ENCODE assay signal across 9 mouse cellular contexts in genomic region chr8:4656536-4656935, GRCm38 (mm10). TPM values are rescaled to one million over a fixed set of nuclear protein-coding genes. Genes with fewer than 3 reads are reported as not detected.
DNase-seq lines count a peak whose midpoint lies in the region; ATAC-seq and TF ChIP-seq lines count a peak whose summit lies in the region.
"Had no signal": no experiment of that assay in that cellular context is flagged by ENCODE, and none has a peak within 500 bp of the region (broad histone marks: within the 10 kb centered on the region; RNA-seq: fewer than 3 reads in every experiment).

No protein-coding gene starts in this region.

- no peak overlapping the region for H3K4me3 ChIP-seq in left cerebral cortex, adult 2 months
- no peak overlapping the region for H3K4me3 ChIP-seq in liver, postnatal 0 days (ENCODE audit: low read depth, low read length)
- H3K4me3 ChIP-seq: embryonic facial prominence, embryonic 15.5 days; liver, embryonic 15.5 days had no signal

- no peaks in the 10 kb centered on the region for H3K9me3 ChIP-seq in liver, postnatal 0 days (ENCODE audit: low read length)
- H3K9me3 ChIP-seq: embryonic facial prominence, embryonic 15.5 days; liver, embryonic 15.5 days had no signal

- TF ChIP-seq CTCF in left cerebral cortex, adult 2 months (IDR thresholded peaks at IDR 0.05), result no peak
- TF ChIP-seq CTCF in liver, postnatal 0 days (IDR thresholded peaks at IDR 0.05; ENCODE audit: low read depth), result no peak

- intact Hi-C loops in left cerebral cortex, adult 2 months (cut with DNase I), result no loop called here

- WGBS in liver, postnatal 0 days (ENCODE audit: insufficient replicate concordance), result 86% methylated on average over 7 of the region's 7 CpGs

- no peak for ATAC-seq in liver, postnatal 0 days
- no peak for ATAC-seq in cerebellum, adult (ENCODE audit: insufficient number of reproducible peaks, low FRiP score, low TSS enrichment)

- H3K27ac ChIP-seq in left cerebral cortex, adult 2 months, result no peak overlapping the region
- no peak overlapping the region for H3K27ac ChIP-seq in liver, postnatal 0 days (ENCODE audit: low read depth)
- H3K27ac ChIP-seq: embryonic facial prominence, embryonic 15.5 days; liver, embryonic 15.5 days had no signal

- no peaks in the 10 kb centered on the region for H3K36me3 ChIP-seq in liver, postnatal 0 days (replicated peaks; ENCODE audit: insufficient read depth, low read length)
- H3K36me3 ChIP-seq: embryonic facial prominence, embryonic 15.5 days; liver, embryonic 15.5 days had no signal

- no peaks in the 10 kb centered on the region for H3K4me1 ChIP-seq in liver, postnatal 0 days (ENCODE audit: insufficient read depth)
- H3K4me1 ChIP-seq: embryonic facial prominence, embryonic 15.5 days; liver, embryonic 15.5 days had no signal

- no peak overlapping the region for H3K4me2 ChIP-seq in liver, postnatal 0 days (ENCODE audit: low read depth, low read length)
- H3K4me2 ChIP-seq: embryonic facial prominence, embryonic 15.5 days; liver, embryonic 15.5 days had no signal

- no peak overlapping the region for H3K9ac ChIP-seq in liver, postnatal 0 days (replicated peaks)
- H3K9ac ChIP-seq: embryonic facial prominence, embryonic 15.5 days; liver, embryonic 15.5 days had no signal

- DNase-seq in left cerebral cortex, adult 18-20 months (ENCODE audit: low spot score in 2 of 2), result peak; percentile 44 to 51
- no peak for DNase-seq in left cerebral cortex, adult 2 months (ENCODE audit: extremely low spot score in 1 of 2, low spot score in 2 of 2)
- DNase-seq in Muller cell, postnatal 12 days (ENCODE audit: inconsistent ontology term), result peak; percentile 15
- DNase-seq in c-Kit-positive CD71-positive TER-119-positive erythroid progenitor cells, embryonic 14.5 days (ENCODE audit: low spot score), result peak; percentile 89
- DNase-seq in liver, postnatal 0 days, result peak; percentile 74
- DNase-seq in frontal cortex, postnatal 10 days (ENCODE audit: low spot score in 2 of 2), result no peak

- H3K27me3 ChIP-seq in liver, postnatal 0 days (ENCODE audit: insufficient read depth, low read length), result no peaks in the 10 kb centered on the region
- H3K27me3 ChIP-seq: embryonic facial prominence, embryonic 15.5 days; liver, embryonic 15.5 days had no signal

- TF ChIP-seq EP300 in liver, postnatal 0 days (IDR thresholded peaks at IDR 0.05; ENCODE audit: low read depth), result no peak

RNA-seq across cellular contexts. Expression of gene Zfp958, which starts 43.6 kb away (rescaled TPM):
- total RNA-seq in left cerebral cortex, adult 18-20 months (2021), result 10 to 100 TPM; 13.3 to 13.7 TPM
- total RNA-seq in left cerebral cortex, adult 2 months (2021), result 10 to 100 TPM; 12.5 to 15.2 TPM
- 4.2 and 4.3 TPM in 2 replicates for polyA plus RNA-seq in liver, postnatal 0 days (2015; fragmentation: Nextera tagmentation; extraction: Ambion mirVana)

Comparison
In these comparisons a context has a peak if more than half of its experiments do, and no peak if none do; other contexts are left out.
1. DNase-seq: peak in left cerebral cortex, adult 18-20 months (2 of 2), Muller cell, postnatal 12 days (single experiment), c-Kit-positive CD71-positive TER-119-positive erythroid progenitor cells, embryonic 14.5 days (single experiment) and liver, postnatal 0 days (single experiment); none in left cerebral cortex, adult 2 months (0 of 2) and frontal cortex, postnatal 10 days (0 of 2).